Mouse (Mus musculus): ENCODE data around the gene Rpl23. TPM values are rescaled to one million over a fixed set of nuclear protein-coding genes. Genes with fewer than 3 reads are reported as not detected.

Rpl23 gene
- polyA plus RNA-seq, 1 experiment, result 854 TPM

- Histone ChIP-seq H3K4me1 (ENCODE audit: control insufficient read depth, insufficient read depth, low read length) (peaks cover 43% of the 10 kb centered on the region), H3K27ac (ENCODE audit: insufficient read depth, low read depth, low read length) (peak overlapping the region; percentile 91)
- peak; percentile 40 for TF ChIP-seq CTCF (IDR thresholded peaks at IDR 0.05; ENCODE audit: low read depth, low read length)
- no peak for TF ChIP-seq POLR2A (IDR thresholded peaks at IDR 0.05; ENCODE audit: borderline replicate concordance, low read depth, low read length)
These were observed 19.4 kb upstream of the Rpl23 start for GRCm38 (mm10) chr11:97801409-97802193.

GRCm38 (mm10) chr11:97800691-97801408 is 18.6 kb upstream of the Rpl23 start:
- Histone ChIP-seq H3K4me1 (ENCODE audit: control insufficient read depth, insufficient read depth, low read length) (peaks cover 37% of the 10 kb centered on the region), H3K4me3 (ENCODE audit: insufficient read depth, low read length) (peak overlapping the region; percentile 93), H3K27ac (ENCODE audit: insufficient read depth, low read depth, low read length) (peak overlapping the region; percentile 91)
- TF ChIP-seq CTCF (IDR thresholded peaks at IDR 0.05; ENCODE audit: low read depth, low read length), result no peak
- no peak for TF ChIP-seq POLR2A (IDR thresholded peaks at IDR 0.05; ENCODE audit: borderline replicate concordance, low read depth, low read length)

More at GRCm38 (mm10) chr11:97801409-97802193, 19.4 kb upstream of the Rpl23 start:
- H3K4me3 ChIP-seq (ENCODE audit: insufficient read depth, low read length), result peak overlapping the region; percentile 93

- TF ChIP-seq CTCF (IDR thresholded peaks at IDR 0.05; ENCODE audit: low read depth, low read length), result no peak
- TF ChIP-seq POLR2A (IDR thresholded peaks at IDR 0.05; ENCODE audit: borderline replicate concordance, low read depth, low read length), result no peak
- Histone ChIP-seq H3K4me1 (ENCODE audit: control insufficient read depth, insufficient read depth, low read length) (peaks cover 31% of the 10 kb centered on the region), H3K4me3 (ENCODE audit: insufficient read depth, low read length) (peak overlapping the region; percentile 93), H3K27ac (ENCODE audit: insufficient read depth, low read depth, low read length) (peak overlapping the region; percentile 91)
These were observed 17.9 kb upstream of the Rpl23 start for GRCm38 (mm10) chr11:97799994-97800690.

- TF ChIP-seq CTCF (IDR thresholded peaks at IDR 0.05; ENCODE audit: low read depth, low read length) (no peak), POLR2A (IDR thresholded peaks at IDR 0.05; ENCODE audit: borderline replicate concordance, low read depth, low read length) (peak; percentile 55; the same call in 1 of the 2 replicates)
- H3K4me1 ChIP-seq (ENCODE audit: control insufficient read depth, insufficient read depth, low read length), result peaks cover 24% of the 10 kb centered on the region
- H3K27ac ChIP-seq (ENCODE audit: insufficient read depth, low read depth, low read length), result peak overlapping the region; percentile 91
- H3K4me3 ChIP-seq (ENCODE audit: insufficient read depth, low read length), result peak overlapping the region; percentile 93
These were observed 17.1 kb upstream of the Rpl23 start for GRCm38 (mm10) chr11:97799146-97799993.

- H3K4me3 ChIP-seq (ENCODE audit: insufficient read depth, low read length), result peak within 1 kb of the TSS; percentile 93
- peak within 1 kb of the TSS; percentile 91 for H3K27ac ChIP-seq (ENCODE audit: insufficient read depth, low read depth, low read length)
- peaks cover 19% of the 10 kb centered on the region for H3K4me1 ChIP-seq (ENCODE audit: control insufficient read depth, insufficient read depth, low read length)
- TF ChIP-seq POLR2A (IDR thresholded peaks at IDR 0.05; ENCODE audit: borderline replicate concordance, low read depth, low read length) (no peak), CTCF (IDR thresholded peaks at IDR 0.05; ENCODE audit: low read depth, low read length) (no peak)
These were observed 16.5 kb upstream of the Rpl23 start, which contains the start of gene Lasp1 for GRCm38 (mm10) chr11:97798782-97799145. Gene Lasp1 (plus strand): TSS chr11:97799000.

- peaks cover 17% of the 10 kb centered on the region for H3K4me1 ChIP-seq (ENCODE audit: control insufficient read depth, insufficient read depth, low read length)
- no peak overlapping the region for H3K4me3 ChIP-seq (ENCODE audit: insufficient read depth, low read length)
- H3K27ac ChIP-seq (ENCODE audit: insufficient read depth, low read depth, low read length), result no peak overlapping the region
- TF ChIP-seq POLR2A (IDR thresholded peaks at IDR 0.05; ENCODE audit: borderline replicate concordance, low read depth, low read length) (no peak), CTCF (IDR thresholded peaks at IDR 0.05; ENCODE audit: low read depth, low read length) (no peak)
These were observed 15.8 kb upstream of the Rpl23 start for GRCm38 (mm10) chr11:97798083-97798435.

- no peak overlapping the region for H3K4me3 ChIP-seq (ENCODE audit: insufficient read depth, low read length)
- no peak overlapping the region for H3K27ac ChIP-seq (ENCODE audit: insufficient read depth, low read depth, low read length)
- no peak for TF ChIP-seq POLR2A (IDR thresholded peaks at IDR 0.05; ENCODE audit: borderline replicate concordance, low read depth, low read length)
- TF ChIP-seq CTCF (IDR thresholded peaks at IDR 0.05; ENCODE audit: low read depth, low read length), result no peak
- peaks cover 17% of the 10 kb centered on the region for H3K4me1 ChIP-seq (ENCODE audit: control insufficient read depth, insufficient read depth, low read length)
These were observed 15.3 kb upstream of the Rpl23 start for GRCm38 (mm10) chr11:97797369-97798082.

GRCm38 (mm10) chr11:97796910-97797309 is 14.7 kb upstream of the Rpl23 start:
- Histone ChIP-seq H3K4me1 (ENCODE audit: control insufficient read depth, insufficient read depth, low read length) (peaks cover 10% of the 10 kb centered on the region), H3K4me3 (ENCODE audit: insufficient read depth, low read length) (no peak overlapping the region), H3K27ac (ENCODE audit: insufficient read depth, low read depth, low read length) (no peak overlapping the region)
- TF ChIP-seq CTCF (IDR thresholded peaks at IDR 0.05; ENCODE audit: low read depth, low read length) (no peak), POLR2A (IDR thresholded peaks at IDR 0.05; ENCODE audit: borderline replicate concordance, low read depth, low read length) (no peak)

All from bone marrow macrophage, adult 2 months (primary cell).